Mouse (Mus musculus) cerebellum, adult 9-10 months (tissue): ENCODE data around the gene Enthd1.

ENCODE experiments used
- DNase-seq: peaks from one replicate; pipeline ENCODE4 v3.0.0; 2022

Gene Enthd1

DNA sequence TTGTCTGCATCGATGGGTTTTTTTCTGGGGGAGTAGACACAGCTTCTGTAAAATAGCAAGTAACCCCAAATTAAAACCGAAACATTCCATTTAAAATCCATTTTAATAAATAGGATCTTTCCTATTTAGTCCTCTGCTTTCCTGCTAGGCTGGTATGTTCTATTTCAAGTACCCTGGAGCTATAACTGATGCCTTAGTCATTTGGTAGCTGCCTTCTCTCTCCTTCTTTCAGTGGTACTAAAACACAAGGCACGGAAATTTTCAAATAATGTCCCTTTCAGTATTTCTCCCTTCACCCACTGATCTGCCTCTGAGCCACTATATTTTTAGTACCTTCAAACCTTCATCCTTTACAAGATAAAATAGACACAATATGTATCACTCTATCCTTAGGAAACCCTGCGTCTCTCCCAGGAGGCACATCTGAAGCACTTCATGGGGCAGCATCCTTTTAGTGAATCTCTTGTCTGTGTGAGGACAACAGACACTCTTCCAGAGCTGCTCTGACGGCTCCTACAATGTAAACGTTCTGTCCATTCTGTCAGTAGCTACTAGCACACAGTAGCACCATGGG lies 90.4 kb downstream of the Enthd1 start:
- no peak for DNase-seq

DNA sequence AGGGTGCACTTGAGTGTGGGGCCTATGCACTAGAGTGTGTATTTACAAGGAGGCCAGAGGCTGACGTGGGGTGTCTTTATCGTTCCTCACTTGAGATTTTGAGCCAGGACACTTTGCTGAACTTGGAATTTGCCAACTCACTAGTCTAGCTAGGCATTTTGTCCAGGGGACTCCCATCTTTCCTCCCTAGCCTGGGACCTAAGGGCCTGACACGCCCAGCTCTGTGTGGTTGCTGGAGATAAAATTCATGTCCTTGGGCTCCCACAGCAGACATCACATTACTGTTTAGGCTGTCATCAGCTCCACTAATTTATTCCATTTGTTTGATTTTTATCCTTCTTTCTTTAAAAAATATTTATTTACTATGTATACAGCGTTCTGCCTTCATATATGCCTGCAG lies 97.1 kb downstream of the Enthd1 start:
- no peak for DNase-seq

DNA sequence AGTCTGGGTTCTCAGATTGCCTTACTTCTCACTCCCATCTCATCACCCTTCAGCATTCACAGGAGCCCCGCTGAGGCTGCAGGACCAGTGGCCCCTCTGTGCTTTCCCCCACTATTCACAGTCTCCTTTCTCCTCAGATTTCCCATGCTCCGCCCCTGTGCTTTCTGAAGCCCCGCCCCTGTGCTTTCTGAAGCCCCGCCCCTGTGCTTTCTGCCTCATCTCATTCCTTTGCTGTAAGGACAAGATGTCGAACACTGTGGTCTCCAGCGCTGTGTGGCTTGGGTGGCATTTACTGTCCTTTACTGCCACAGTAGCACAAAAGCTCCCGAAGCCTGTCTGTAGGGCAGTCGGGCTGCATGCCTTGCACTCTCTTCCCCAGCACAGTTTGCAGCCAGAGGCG lies 102.8 kb downstream of the Enthd1 start:
- DNase-seq: no peak

DNA sequence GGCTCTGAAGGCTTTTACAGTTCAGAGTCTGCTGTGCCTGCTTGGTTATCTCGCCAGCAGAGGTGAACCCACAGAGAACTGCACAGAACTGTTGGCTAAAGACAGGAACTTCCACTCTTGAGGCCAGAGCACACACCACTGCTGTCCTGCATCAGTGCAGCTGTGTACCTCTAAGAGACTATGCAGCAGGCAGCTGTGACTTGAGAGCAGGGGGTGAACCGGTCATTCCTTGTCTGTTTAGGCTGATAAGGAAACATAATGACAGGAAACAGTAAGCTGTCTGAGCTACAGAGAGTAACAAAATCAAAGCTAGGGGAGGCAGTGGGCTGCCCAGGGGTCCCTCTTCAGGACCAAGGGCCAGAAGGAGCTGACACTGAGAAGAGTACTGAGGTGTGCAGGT lies 103.5 kb downstream of the Enthd1 start:
- DNase-seq: no peak

DNA sequence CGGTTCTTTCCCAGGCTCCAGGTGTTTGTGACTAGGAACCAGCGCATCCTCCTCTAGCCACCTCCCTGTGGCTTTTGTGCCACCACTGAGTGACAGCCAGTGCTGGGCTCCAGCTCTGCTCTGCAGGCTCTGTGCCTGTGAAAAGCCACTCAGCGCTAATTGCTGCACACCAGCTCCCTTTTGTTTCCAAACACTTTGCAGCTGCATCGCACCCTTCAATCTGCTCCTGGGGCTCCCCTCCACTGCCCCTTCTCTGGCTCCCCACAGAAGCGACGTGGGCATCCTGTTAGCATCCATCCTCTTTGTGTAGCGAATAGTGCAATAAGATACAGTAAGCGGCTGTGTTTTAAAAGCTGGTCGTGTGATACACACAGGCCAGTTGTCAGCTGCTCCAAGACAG lies 104.9 kb downstream of the Enthd1 start:
- no peak for DNase-seq

DNA sequence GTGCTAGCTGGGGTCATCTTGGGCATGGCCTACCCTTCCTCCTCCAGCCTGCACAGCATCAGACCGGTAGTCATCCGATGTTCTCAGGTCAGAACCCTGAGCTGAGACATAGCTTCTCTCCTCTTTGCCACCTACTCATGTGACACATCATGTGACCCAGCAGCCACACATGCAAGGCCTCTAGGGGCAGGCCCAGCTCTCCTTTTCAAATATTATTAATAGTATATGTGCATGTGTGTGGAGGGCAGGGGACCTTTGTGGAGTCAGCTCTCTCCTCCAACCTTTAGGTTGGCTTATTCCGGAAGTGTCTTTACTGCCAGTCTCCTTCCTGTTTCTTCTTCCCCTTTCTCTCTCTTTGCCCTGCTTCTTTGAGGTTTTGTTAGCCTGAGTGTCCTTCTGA lies 107.0 kb downstream of the Enthd1 start:
- no peak for DNase-seq

DNA sequence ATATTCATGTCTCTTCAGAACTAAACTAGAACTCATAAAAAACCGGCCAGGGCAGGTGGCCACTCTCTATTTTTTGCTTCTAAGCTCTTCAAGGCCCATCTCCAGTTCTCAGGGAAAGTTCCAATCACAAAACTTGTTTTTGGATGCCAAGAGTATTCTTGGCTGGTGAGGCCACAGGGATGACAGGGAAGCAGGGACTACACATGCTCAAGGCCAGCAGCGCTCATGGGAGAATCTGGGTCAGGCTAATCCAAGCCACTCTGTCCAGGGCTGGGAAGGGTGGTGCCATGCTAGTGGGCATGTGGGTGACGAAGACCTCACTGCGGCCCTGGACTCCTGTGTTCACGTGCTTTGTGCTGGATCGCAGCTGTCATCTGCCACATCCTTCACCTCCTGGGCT lies 110.5 kb downstream of the Enthd1 start:
- DNase-seq: peak; percentile 13

DNA sequence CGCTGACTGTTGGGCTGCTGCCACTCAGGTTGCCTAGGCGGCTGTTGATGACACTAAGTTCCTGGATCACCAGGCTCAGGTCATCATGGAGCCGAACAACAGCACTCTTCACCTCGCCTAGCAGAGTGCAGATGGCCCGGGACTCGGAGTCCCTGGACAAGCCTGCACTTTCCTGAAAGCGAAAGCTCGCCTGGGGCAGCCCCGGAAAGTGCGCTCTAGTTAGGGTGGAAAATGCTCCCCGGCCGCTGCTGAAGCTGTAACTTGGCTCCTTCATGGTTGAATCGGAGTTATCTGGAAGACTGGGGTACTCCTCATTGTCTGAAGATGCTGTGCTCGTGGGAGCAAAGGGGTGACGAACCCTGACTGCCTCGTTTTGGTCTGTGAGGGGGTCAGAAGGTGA lies 112.5 kb downstream of the Enthd1 start:
- no peak for DNase-seq

DNA sequence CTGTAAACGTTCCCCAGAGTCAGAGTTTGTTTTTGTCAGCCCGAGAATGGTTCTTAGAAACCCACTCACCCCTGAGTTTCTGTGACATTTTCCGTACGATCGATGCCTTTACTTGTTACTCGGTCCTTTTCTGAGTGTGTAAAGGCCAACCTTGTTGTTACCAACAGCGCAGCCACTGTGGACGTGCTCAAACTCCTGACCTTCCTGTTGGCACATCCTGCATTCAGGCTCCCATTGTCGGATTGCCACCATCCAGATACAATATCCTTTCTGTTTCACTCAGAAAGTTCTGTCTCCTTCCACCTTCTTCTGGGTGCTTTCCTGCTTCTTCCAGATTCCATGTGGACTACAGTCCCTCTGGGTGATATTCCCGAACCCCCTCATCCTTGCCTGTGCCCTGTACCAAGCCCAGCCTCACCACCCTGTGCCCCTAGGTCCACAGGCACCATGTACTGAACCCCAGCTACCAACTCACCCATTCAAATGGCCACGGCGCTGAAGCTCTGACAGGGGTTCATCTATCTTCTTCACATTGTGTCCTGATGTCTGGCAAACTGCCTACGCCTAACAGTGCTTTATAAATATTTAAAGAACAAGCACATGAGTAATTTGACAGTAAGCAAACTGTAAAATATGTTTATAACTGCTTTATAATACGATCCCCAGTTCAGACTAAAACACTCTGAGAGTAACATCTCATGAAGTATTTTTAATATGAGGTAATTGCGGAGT lies 118.8 kb downstream of the Enthd1 start:
- no peak for DNase-seq

DNA sequence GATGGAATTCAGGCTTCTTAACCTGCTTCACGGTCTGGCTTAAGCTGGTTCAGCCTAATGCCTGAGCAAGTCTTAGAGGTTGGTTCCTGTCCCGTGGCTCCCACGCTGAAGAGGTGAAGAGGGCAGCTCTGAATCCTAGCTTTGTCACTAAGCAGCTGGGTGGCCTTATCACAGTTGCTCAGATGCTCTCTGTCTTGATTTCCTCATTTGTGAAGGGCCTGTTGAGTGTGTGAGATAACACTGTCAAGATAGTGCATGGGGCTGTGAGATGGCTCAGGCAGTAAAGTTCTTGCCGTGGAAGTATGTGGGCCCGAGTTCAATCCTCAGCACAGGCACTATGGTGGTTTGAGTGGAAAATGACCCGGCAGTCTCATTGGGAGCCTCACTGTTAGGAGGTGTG lies 124.8 kb downstream of the Enthd1 start:
- no peak for DNase-seq

DNA sequence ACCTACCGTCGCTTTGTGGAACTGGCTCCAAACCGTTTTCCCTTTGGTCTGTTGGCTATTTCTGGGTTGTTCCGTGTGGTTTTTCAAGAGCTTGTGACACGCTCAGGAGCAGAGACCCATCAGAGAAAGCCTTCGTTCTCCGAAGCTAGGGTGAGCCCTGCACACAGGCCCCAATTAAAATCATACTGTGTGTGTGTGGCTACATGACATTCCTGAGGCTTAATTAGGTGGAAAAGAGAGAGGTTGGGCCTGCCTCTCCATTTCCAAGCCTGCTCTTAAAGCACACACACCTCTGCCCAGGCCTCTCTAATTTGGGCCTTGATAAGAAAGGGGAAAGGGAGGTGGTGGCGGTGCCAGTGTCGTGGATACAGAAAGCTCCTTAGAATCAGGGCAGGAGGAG lies 126.5 kb downstream of the Enthd1 start:
- no peak for DNase-seq

DNA sequence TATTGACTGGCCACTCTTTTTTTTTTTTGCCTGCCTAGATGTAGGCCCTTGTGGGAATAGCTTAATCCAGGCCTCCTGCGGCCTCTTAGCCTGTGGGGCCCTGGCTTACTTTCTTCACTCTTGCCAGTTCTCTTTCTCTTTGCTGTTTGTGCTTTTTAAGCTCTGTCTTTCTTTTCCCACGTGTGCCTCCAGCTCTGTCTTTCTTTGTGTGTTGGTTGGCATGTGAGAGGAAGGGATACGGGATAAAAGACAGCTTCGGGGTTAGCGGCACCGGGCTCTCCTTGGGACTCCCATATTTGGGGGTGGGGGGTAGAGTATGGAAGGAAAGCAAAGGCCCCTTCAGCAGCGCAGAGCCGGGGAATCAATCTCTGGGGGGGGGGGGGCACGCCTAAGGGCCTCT lies 127.0 kb downstream of the Enthd1 start:
- DNase-seq: no peak

DNA sequence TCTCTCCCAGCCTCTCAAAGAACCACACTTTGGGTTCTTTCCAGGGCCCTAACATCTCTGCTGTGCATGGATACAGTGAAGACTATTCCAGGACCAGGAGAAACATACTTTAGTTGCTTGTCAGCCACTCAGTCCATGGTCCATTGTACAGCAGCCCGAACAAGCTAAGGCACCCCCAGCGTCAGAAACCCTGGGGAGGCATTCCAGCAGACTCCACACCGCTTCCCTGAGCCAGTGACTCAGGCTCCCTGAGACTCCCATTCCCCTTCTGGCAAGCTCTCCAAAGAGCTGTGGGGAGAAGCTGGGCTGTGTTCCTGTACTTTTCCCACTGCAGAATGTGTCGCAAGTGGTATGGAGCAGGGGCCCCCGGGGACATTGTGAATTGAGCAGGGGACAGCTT lies 128.0 kb downstream of the Enthd1 start:
- DNase-seq: no peak

DNA sequence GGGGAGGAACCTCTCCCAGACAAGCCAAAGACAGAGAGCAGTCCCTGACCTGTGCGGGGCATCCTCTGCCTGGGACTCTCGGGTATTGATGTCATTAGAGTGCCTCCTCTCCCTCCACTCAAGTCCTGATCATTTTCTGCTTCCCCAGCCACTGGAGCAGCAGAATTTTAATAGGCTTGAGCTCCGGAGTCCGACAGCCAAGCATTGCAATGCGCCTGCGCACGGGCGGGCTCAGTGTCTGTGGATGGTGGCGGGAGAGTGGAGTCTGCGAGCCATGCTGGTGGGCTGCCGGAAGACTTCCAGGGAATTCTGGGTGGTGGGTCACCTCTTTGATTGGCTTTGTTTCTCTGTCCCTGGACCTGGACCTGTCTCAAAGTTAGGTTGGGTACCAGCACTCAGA lies 134.6 kb downstream of the Enthd1 start:
- no peak for DNase-seq

DNA sequence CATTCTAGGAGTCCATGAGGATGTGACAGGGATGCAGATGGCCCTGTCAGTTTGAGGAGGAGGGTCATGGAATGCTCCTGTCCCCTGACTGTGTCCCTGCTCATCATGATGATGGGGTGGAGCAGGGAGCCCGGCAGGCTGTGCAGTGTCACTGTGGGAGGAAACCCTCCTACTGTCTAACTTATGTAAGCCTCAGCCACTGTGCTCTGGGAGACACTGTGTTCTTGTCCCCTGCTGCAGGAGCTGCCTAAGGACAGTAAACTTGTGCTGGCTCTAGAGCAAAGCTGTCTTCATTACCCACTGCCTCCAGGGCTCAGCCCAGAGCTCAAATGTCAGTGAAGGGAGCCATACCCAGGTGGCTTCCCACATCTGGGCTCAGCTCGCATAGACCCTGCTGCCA lies 146.8 kb downstream of the Enthd1 start:
- no peak for DNase-seq

DNA sequence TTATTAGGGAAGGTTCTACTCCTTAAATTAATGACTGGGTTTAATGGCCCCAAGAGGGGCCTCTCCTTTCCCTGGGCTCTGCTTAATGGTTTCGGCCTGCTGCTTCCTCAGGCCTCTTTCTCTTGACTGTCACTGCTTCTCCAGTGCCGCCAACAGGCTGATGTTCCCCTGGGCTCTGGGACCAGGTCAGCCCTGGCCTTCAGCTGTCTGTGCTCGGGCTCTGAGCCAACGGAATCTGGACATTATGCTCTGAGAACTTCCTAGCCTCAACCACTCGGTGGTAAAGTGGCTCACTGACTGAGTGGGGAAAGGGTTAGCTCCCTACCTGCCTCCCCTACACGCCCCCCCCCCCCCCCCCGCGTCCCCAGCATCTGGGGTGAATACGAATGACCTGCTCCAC lies 147.9 kb downstream of the Enthd1 start:
- no peak for DNase-seq

DNA sequence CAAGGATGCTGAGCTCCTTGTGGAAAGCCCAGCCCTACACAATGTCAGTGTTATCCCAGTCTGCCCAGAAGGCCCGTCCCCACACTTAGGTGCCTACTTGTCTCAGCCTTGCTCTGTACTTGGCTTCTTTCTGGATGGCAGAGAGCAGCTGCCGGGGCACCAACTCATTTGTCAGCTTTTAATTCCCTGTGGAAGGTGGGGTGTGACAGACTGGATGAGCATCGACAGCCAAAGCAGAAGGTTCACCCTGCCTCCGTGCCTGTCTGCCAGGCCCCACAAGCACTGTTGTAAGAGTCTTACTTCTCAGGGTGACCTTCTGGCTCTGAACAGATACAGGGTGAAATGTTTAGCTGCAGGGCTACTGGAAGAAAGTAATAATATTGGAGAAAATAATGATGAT lies 149.8 kb downstream of the Enthd1 start:
- no peak for DNase-seq

DNA sequence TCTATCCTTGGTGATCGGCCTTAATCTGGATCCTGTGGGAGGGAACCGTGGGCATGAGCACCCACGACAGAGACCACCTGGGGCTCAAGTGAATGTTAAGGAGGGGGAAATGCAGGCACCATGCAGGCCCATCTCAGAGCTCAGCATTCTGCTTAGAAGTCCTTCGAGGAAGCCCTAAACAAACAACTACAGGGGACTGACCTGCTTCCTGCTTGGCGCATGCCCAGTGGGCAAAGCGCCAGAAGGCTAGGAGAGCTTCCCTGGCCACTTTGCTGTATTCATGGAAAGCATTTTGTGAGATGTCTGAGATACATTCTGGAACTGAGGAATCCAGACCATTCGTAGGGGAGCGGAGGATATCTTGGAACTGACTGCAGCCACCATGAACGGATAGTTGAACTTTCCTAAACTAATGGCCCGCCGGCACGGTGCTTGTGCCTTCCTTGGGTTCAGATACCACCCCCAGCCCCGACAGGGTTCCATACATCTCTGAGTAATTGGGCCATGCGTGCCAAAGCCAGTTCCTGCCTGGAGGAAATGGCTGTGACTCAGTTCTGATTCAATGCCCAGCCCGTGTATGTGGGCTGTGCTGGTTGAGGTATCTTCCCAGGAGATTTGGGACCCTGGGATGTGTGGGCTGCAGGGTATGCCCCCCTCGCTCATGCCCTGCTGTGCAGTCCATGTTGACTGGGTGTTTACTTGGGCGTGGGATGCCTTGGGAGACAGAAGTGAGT lies 150.8 kb downstream of the Enthd1 start:
- no peak for DNase-seq

DNA sequence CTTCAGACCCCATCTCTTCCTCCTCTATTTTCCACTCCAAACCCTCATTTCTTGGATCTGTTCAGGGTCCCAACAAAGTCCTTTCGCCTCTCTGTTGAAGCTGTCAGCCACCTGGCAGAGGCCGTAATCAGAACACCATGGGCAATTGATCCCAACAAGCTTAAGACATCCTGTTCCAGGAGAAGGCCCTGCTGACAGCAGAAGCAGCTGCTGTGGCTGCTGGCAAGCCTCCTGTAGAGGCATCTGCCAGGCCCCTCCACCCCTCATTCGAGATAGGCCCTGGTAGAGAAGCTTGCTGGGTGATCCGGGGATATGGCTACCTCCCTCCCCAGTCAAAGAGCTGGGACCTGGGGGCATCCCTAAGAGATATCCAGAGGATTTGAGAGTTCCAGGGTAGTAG lies 151.9 kb downstream of the Enthd1 start:
- no peak for DNase-seq

DNA sequence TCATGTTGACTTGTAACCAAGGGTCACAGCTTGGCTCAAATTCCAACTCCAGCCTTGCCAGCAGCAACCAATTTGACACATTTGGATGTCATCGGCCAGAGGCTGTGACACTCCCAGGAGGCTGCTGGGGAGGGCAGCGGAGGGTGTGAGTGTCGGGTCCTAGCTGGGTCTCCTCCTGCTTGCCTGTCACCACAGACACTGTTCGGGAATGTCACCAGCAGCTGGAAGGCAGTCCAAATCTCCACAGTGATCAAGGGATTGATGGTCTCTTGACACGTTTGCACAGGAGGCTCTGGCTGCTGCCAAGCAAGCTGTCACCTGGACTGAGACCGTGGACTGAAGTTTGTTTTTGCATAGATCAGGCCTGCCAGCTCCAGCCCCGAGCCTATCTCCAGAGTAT lies 154.3 kb downstream of the Enthd1 start:
- no peak for DNase-seq

DNA sequence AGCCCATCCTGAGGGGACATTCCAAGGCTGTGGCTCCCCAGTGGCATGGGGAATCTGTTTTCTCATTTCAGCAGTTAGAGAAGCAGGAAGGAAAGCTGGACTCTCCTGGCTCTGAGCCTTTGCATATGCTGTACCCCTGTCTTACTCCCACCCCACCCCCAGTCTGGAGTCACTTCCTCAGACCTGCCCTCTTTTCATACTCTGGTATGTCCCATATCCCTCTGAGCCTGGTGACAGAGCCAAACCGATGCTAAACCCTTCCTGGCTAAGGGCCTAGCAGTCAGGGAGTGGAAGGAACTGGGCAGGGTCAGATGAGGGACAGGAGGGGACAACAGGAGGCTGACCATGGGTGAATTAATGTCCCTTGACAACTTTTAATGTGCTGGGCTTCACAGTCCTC lies 157.1 kb downstream of the Enthd1 start:
- DNase-seq: no peak
